Mouse (Mus musculus): ENCODE measurements around the gene Cib1. TPM values are rescaled to one million over a fixed set of nuclear protein-coding genes. Genes with fewer than 3 reads are reported as not detected.

Cib1 gene
- total and polyA plus RNA-seq, 2 experiments from 2014 or later = 33.5 to 49.9 TPM

- Histone ChIP-seq H3K4me1 (ENCODE audit: insufficient read depth, low read length) (peaks cover 44% of the 10 kb centered on the region), H3K36me3 (ENCODE audit: insufficient read depth, low read length) (no peaks in the 10 kb centered on the region), H3K4me3 (ENCODE audit: low read length) (no peak overlapping the region), H3K9me3 (ENCODE audit: low read length) (no peaks in the 10 kb centered on the region), H3K27ac (no peak overlapping the region), H3K9ac (replicated peaks; ENCODE audit: low read length) (no peak overlapping the region), H3K4me2 (ENCODE audit: low read depth, low read length) (no peak overlapping the region), H3K27me3 (ENCODE audit: insufficient read depth, low read length) (no peaks in the 10 kb centered on the region)
- ATAC-seq (no peak; the same call in 1 of the 2 replicates), DNase-seq (ENCODE audit: low spot score) (peak; percentile 25)
- no peak for TF ChIP-seq CTCF (IDR thresholded peaks at IDR 0.05; ENCODE audit: low read depth)
- WGBS = 38% methylated on average over 12 of the region's 12 CpGs
Observed at GRCm38 (mm10) chr7:80203638-80204096, 28.9 kb downstream of the Cib1 start.

GRCm38 (mm10) chr7:80202961-80203360 is 29.7 kb downstream of the Cib1 start:
- no peak overlapping the region for H3K27ac ChIP-seq
- H3K9me3 ChIP-seq (ENCODE audit: low read length) = no peaks in the 10 kb centered on the region
- ATAC-seq (no peak), DNase-seq (ENCODE audit: low spot score) (no peak)
- H3K4me2 ChIP-seq (ENCODE audit: low read depth, low read length) = no peak overlapping the region
- H3K4me1 ChIP-seq (ENCODE audit: insufficient read depth, low read length) = peaks cover 39% of the 10 kb centered on the region
- no peak for TF ChIP-seq CTCF (IDR thresholded peaks at IDR 0.05; ENCODE audit: low read depth)
- no peak overlapping the region for H3K9ac ChIP-seq (replicated peaks; ENCODE audit: low read length)
- H3K4me3 ChIP-seq (ENCODE audit: low read length) = no peak overlapping the region
- H3K36me3 ChIP-seq (ENCODE audit: insufficient read depth, low read length) = no peaks in the 10 kb centered on the region
- 70% methylated on average over 5 of the region's 5 CpGs for WGBS
- H3K27me3 ChIP-seq (ENCODE audit: insufficient read depth, low read length) = no peaks in the 10 kb centered on the region

GRCm38 (mm10) chr7:80201888-80202540 is 30.6 kb downstream of the Cib1 start:
- Histone ChIP-seq H3K4me2 (ENCODE audit: low read depth, low read length) (0 out of 2 replicates have a peak overlapping the region, but pooled peaks have one; percentile 8), H3K27me3 (ENCODE audit: insufficient read depth, low read length) (no peaks in the 10 kb centered on the region), H3K27ac (peak overlapping the region; percentile 15; the same call in 1 of the 2 replicates), H3K9me3 (ENCODE audit: low read length) (no peaks in the 10 kb centered on the region), H3K36me3 (ENCODE audit: insufficient read depth, low read length) (no peaks in the 10 kb centered on the region), H3K4me1 (ENCODE audit: insufficient read depth, low read length) (peaks cover 41% of the 10 kb centered on the region), H3K4me3 (ENCODE audit: low read length) (no peak overlapping the region), H3K9ac (replicated peaks; ENCODE audit: low read length) (no peak overlapping the region)
- ATAC-seq = no peak
- no peak for TF ChIP-seq CTCF (IDR thresholded peaks at IDR 0.05; ENCODE audit: low read depth)
- DNase-seq (ENCODE audit: low spot score) = peak; percentile 58
- WGBS = 31% methylated on average over 15 of the region's 15 CpGs

DNA sequence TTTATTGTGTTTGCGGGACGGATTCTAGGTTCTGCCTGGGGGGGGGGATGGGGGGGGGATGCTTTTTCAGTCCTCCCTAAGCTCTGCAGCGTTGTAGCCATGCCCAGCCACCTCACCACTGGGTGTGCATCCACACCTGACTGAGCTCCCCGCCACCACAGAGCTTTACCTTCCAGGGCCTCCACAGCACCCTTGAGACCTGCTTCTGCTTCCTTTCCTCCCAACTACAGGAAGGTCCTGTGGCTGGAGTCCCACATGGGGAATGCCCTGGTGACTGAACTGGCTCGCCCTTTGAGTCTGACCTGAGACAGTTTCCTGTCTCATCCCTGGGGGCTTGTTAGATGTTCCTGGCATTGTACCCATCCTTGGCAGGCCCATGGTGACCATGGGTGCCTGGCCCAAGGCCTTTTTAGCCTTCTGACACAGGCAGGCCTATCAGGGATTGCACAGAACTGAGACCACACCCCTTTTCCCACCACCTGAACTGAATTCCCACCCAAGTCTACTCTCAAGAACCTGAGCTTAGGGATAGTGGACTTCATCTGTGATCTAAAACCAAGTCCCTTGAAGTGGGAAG is 31.6 kb downstream of the Cib1 start:
- H3K36me3 ChIP-seq (ENCODE audit: insufficient read depth, low read length) = no peaks in the 10 kb centered on the region
- WGBS = 83% methylated on average over 5 of the region's 5 CpGs
- H3K4me3 ChIP-seq (ENCODE audit: low read length) = no peak overlapping the region
- H3K27me3 ChIP-seq (ENCODE audit: insufficient read depth, low read length) = no peaks in the 10 kb centered on the region
- TF ChIP-seq CTCF (IDR thresholded peaks at IDR 0.05; ENCODE audit: low read depth) = no peak
- ATAC-seq = no peak
- H3K9ac ChIP-seq (replicated peaks; ENCODE audit: low read length) = no peak overlapping the region
- H3K4me2 ChIP-seq (ENCODE audit: low read depth, low read length) = peak overlapping the region; percentile 77; the same call in 1 of the 2 replicates
- H3K4me1 ChIP-seq (ENCODE audit: insufficient read depth, low read length) = peaks cover 42% of the 10 kb centered on the region
- H3K9me3 ChIP-seq (ENCODE audit: low read length) = no peaks in the 10 kb centered on the region
- 0 out of 2 replicates have a peak overlapping the region, but pooled peaks have one; percentile 15 for H3K27ac ChIP-seq
- DNase-seq (ENCODE audit: low spot score) = no peak

DNA sequence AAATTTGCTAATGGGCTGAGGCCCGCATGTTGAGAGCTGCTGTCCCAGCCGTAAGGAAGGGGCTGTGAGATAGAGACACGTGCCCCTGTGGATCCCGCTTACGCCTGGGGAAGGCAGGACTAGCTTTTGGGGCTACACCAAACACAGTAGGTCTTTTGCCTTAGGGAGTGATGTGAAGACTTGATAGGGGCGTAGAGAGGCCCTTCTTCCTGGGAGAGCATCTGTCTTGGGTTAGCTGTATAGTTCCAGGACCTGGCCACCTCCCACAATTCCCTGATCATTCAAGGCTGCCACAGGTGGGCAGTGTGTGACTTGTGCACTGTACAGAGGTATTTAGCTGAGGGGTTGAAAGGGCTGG is 32.0 kb downstream of the Cib1 start:
- peaks cover 42% of the 10 kb centered on the region for H3K4me1 ChIP-seq (ENCODE audit: insufficient read depth, low read length)
- WGBS = 79% methylated on average over 6 of the region's 6 CpGs
- no peak for TF ChIP-seq CTCF (IDR thresholded peaks at IDR 0.05; ENCODE audit: low read depth)
- no peak overlapping the region for H3K4me3 ChIP-seq (ENCODE audit: low read length)
- no peaks in the 10 kb centered on the region for H3K9me3 ChIP-seq (ENCODE audit: low read length)
- H3K4me2 ChIP-seq (ENCODE audit: low read depth, low read length) = peak overlapping the region; percentile 77
- ATAC-seq (no peak), DNase-seq (ENCODE audit: low spot score) (no peak)
- H3K36me3 ChIP-seq (ENCODE audit: insufficient read depth, low read length) = no peaks in the 10 kb centered on the region
- H3K27ac ChIP-seq = no peak overlapping the region
- no peak overlapping the region for H3K9ac ChIP-seq (replicated peaks; ENCODE audit: low read length)
- H3K27me3 ChIP-seq (ENCODE audit: insufficient read depth, low read length) = no peaks in the 10 kb centered on the region

GRCm38 (mm10) chr7:80199851-80200587 is 32.6 kb downstream of the Cib1 start:
- Histone ChIP-seq H3K9ac (replicated peaks; ENCODE audit: low read length) (peak overlapping the region; percentile 81; the same call in 1 of the 2 replicates), H3K27me3 (ENCODE audit: insufficient read depth, low read length) (no peaks in the 10 kb centered on the region), H3K27ac (no peak overlapping the region), H3K4me2 (ENCODE audit: low read depth, low read length) (peak overlapping the region; percentile 77), H3K4me1 (ENCODE audit: insufficient read depth, low read length) (peaks cover 42% of the 10 kb centered on the region), H3K4me3 (ENCODE audit: low read length) (peak overlapping the region; percentile 72), H3K9me3 (ENCODE audit: low read length) (no peaks in the 10 kb centered on the region), H3K36me3 (ENCODE audit: insufficient read depth, low read length) (no peaks in the 10 kb centered on the region)
- TF ChIP-seq CTCF (IDR thresholded peaks at IDR 0.05; ENCODE audit: low read depth) = no peak
- 69% methylated on average over 11 of the region's 11 CpGs for WGBS
- ATAC-seq (no peak), DNase-seq (ENCODE audit: low spot score) (no peak)

Data from hindbrain, postnatal 0 days (tissue).